Mouse (Mus musculus): Measurements from ENCODE around the gene Mrps26.
"Not testable (repeated sequence)": the region's sequence is repeated elsewhere in the genome, so short reads cannot be mapped to it uniquely, and the experiment has no call there.

The Mrps26 gene

DNA sequence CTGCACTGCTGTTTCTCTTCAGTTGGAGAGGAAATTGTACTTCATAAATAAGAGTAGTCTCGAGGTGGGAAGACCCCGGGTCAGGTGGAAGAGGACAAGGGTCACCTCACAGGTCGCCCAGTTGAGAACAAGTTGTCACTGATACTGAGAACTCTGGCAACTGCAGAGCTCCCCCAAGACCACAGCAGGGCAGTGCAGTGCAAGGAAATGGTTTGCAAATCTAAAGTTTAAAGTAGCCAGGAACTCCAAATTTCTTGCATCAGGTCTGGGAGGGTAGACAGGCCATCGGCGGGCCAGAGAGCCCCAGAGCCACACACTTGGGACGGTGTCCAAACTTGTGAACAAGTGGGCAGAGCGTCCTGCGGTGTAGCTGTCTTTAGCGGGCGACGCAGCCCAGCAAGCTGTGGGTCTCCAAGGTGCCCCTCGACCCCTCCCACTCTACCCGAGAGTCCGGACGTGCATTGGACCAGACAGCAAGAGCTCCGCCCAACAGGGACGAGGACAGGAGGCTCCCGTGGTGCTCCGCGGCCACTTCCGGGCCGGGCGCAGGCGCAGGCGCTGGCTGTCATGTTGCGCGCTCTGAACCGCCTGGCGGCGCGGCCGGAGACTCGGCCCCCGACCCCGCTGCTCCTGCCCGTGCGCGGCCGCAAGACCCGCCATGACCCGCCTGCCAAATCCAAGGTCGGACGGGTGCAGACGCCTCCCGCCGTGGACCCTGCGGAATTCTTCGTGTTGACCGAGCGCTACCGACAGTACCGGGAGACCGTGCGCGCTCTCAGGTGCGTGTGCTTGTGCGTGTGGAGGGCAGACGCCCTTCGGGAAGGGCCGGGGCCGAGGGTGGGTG is at the start of gene Mrps26:
Gene Mrps26, plus strand, starts transcription at position 531 of the 844 bp plus-strand sequence.
- ATAC-seq (ENCODE audit: low TSS enrichment) = peak; percentile 97

DNA sequence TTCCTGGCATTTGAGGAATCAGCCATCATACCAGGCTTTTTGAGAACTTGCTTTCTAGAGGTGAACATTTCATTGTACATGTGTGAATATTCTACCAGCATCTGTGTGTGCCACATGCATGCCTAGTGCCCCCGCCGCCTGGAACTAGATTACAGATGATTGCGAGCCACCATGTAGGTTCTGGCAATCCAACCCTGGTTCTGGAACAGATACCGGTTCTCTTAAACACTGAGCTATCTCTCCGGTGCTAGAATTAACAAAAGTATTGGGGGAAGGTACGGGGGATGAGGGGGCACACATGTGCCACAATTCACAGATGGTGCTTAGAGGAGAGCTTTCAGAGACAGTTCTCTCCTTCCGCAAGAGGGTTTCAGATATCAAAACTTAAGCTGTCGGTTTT is 49.6 kb upstream of the Mrps26 start:
- ATAC-seq (ENCODE audit: low TSS enrichment) = no peak

GRCm38 (mm10) chr2:130515791-130516190 is 47.8 kb upstream of the Mrps26 start:
- ATAC-seq (ENCODE audit: low TSS enrichment) = no peak

GRCm38 (mm10) chr2:130521927-130522326 is 41.6 kb upstream of the Mrps26 start:
- ATAC-seq (ENCODE audit: low TSS enrichment) = no peak

DNA sequence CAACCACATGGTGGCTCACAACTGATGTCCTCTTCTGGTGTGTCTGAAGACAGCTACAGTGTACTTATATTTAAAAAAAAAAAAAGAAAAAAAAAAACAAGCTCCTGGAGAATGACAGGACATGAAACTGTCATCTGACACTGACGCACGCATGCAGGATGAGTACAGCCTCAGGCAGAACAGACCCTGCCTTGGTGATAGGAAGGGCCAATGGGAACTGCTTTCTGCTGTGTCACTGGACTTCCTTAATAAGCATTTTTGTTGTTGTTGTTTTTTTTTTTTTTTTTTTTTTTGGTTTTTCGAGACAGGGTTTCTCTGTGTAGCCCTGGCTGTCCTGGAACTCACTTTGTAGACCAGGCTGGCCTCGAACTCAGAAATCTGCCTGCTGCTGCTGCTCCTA is 38.1 kb upstream of the Mrps26 start:
- ATAC-seq (ENCODE audit: low TSS enrichment) = not testable (repeated sequence)

DNA sequence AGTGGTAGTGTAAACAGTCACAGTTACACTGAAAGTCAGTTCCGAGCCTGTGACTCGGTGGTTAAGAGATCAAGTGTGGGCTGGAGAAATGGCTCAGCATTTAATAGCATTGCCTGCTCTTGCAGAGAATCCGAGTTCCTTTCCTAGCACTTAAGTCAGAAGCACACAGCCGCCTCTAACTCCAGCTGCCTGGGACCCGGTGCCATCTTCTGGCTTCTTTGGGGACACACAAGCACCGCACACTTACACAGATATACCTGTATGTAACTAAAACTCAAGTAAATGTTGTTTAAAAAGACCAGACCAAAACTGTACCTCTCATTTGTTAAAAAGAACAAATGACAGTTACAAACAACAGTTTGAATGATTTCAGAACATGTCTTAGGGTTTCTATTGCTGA is 35.1 kb upstream of the Mrps26 start:
- ATAC-seq (ENCODE audit: low TSS enrichment) = no peak

- no peak for ATAC-seq (ENCODE audit: low TSS enrichment)
Measured at GRCm38 (mm10) chr2:130529290-130529689, 34.3 kb upstream of the Mrps26 start.

GRCm38 (mm10) chr2:130529925-130530324 is 33.6 kb upstream of the Mrps26 start:
- ATAC-seq (ENCODE audit: low TSS enrichment) = no peak

- ATAC-seq (ENCODE audit: low TSS enrichment) = no peak
Measured at GRCm38 (mm10) chr2:130532201-130532600, 31.3 kb upstream of the Mrps26 start.

- no peak for ATAC-seq (ENCODE audit: low TSS enrichment)
Measured at GRCm38 (mm10) chr2:130535017-130535416, 28.5 kb upstream of the Mrps26 start.

- ATAC-seq (ENCODE audit: low TSS enrichment) = no peak
Measured at GRCm38 (mm10) chr2:130536890-130537289, 26.7 kb upstream of the Mrps26 start.

DNA sequence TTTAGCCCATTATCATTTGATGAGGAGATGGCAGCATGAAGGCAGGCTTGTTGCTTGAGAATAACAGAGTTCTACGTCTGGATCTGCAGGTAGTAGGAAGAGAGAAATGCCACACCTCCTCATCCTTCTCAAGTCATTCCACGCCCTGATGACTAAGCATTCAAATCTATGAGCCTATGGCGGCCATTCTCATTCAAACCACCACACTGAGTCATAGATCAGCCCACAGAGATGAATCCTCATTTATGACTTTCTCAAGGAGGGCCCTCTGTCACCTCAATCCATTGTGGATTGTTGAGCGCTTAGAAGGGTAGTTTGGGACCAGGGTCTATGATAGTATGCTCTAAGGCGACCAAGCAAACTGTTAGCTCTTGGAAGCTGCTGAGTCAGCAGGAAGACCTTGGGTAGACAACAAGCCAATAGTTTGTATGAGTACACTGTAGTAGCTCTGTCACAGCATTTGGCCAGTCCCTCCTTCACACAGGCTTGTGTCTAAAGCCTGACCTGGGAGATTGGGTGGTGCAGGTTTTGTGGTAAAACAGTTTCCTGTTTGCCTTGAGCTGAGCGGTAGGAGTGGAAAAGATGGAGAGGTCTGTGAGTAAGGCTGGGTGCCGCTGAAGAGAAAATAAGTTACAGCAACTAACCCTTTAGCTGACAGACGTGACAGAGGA is 24.5 kb upstream of the Mrps26 start:
- ATAC-seq (ENCODE audit: low TSS enrichment) = no peak

DNA sequence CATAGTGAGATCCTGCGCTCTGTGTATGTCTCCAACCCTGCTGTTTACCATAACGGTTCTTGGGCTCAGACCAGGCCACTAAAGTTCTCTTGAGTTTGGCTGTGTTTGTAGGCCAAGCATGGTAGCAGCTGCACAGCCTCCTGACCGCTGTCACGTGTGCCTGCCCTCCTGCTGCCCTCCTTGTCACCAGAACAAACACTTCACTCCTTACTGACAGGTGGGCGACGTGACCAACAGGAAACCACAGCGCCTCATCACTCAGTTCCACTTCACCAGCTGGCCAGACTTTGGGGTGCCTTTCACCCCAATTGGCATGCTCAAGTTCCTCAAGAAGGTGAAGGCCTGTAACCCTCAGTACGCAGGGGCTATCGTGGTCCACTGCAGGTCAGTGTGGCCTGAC is 23.3 kb upstream of the Mrps26 start:
- ATAC-seq (ENCODE audit: low TSS enrichment) = no peak

DNA sequence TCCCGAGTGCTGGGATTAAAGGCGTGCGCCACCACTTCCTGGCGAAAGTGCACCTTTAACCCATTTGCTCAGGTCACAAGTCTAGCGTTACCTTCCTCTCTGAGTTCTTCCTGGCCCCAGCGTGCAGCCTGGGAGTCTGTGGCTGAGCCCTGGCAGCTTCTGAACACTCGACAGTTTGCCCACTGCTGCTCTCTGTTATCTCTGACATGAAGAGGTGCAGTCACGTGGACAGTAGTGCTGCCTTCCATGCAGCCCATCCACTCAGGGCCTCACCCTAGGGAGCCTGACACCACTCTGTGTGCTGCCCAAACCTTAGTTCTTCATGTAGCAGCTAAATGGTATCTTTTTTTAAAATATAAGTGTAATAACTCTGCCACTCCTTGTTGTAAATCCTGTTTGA is 16.6 kb upstream of the Mrps26 start:
- ATAC-seq (ENCODE audit: low TSS enrichment) = no peak

DNA sequence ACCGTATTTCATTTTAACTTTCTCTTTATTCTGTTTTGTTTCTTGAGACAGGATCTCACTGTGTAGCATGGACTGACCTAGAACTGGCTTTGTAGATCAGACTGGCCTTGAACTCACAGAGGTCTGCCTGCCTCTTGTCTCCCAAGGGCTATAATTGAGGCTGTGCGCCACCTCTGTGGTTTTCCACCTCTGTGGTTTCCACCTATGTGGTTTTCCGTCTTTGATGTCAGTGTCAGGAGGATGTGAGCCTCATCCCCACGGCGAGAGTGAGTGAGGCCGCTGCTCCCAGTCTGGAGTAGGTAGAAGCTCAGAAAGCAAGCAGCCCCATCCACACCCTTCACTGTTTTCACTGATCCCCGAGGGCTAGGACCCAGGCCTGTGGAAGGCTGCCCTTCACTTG is 8.7 kb upstream of the Mrps26 start:
- no peak for ATAC-seq (ENCODE audit: low TSS enrichment)

GRCm38 (mm10) chr2:130556292-130556691 is 7.2 kb upstream of the Mrps26 start:
- no peak for ATAC-seq (ENCODE audit: low TSS enrichment)

DNA sequence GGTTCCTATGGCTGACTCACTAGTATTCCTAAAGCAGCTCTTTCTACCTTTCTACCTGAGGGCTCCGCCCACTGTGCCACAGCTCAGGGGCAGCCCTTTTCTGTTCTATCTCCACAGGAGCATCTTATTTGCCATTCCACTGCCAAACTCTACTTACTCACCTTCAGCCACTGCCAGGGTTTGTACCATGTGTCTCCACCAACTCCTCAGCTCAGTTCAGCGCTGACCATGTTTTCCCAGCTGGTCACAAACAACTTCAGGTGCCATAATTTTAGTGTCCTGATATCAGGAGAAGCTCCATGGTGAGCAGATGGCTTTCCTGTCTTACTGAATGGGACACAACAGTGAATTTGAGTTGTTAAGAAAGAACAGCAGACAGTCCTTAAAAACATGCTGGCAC is 6.1 kb upstream of the Mrps26 start:
- ATAC-seq (ENCODE audit: low TSS enrichment) = no peak

- ATAC-seq (ENCODE audit: low TSS enrichment) = no peak
Measured at GRCm38 (mm10) chr2:130558015-130558414, 5.5 kb upstream of the Mrps26 start.

- ATAC-seq (ENCODE audit: low TSS enrichment) = 0 out of 2 replicates have a peak, but pooled peaks have one; percentile 1
Measured at GRCm38 (mm10) chr2:130564063-130564462, 521 bp downstream of the Mrps26 start.

- ATAC-seq (ENCODE audit: low TSS enrichment) = no peak
Measured at GRCm38 (mm10) chr2:130564983-130565382, 1.4 kb downstream of the Mrps26 start.

DNA sequence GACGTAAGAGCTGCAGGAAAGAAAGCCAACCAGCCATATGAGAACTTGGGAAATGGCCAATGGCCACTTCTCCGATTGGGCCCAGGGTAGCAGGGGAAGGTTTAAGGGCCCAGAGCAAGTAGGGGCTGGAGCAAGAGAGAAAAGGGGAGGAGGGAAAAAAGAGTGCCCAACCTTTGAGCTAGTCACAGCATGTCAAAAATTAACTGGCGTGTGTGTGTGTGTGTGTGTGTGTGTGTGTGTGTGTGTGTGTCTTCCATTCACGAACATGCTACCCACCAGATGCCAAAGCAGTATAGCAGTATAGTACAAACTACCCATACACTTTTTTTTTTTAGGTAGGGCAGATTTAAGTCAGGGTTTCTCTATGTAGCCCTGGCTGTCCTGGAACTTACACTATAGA is 5.4 kb downstream of the Mrps26 start:
- ATAC-seq (ENCODE audit: low TSS enrichment) = no peak

DNA sequence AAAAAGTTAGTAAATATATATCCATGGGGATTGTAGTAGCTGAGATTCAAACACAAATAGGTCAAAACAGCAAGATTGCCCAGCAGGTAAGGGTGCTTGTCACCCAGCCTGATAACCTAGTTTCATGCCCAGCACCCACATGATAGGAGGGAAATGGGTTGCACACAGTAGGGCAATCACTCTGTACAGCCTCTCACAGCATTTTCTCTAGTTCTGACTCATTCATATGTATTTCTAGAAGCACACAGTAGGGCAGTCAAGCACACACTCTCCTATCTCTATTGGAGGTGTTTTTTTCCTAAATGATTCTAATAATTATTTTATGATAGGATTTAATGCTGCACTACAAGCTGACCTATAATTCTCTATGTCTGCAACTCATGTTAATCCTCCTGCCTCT is 6.4 kb downstream of the Mrps26 start:
- no peak for ATAC-seq (ENCODE audit: low TSS enrichment)

- ATAC-seq (ENCODE audit: low TSS enrichment) = no peak
Measured at GRCm38 (mm10) chr2:130574960-130575359, 11.4 kb downstream of the Mrps26 start.

Measured in frontal cortex, adult (tissue).